Mouse (Mus musculus) thymus, adult 2 months (tissue): ENCODE results near the gene Ints13. TPM values are rescaled to one million over a fixed set of nuclear protein-coding genes. Genes with fewer than 3 reads are reported as not detected.

Source experiments
- DNase-seq: peaks from one replicate; pipeline ENCODE4 v3.0.0; 2021
- H3K27ac ChIP-seq: fragments of 200-500 bp; 2 replicates; pipeline ENCODE4 v1.5.1; 2012; ENCODE audit warnings: low read length, control low read depth; ENCODE audit not compliant: control insufficient read depth, insufficient read depth
- H3K27me3 ChIP-seq: fragments of 200-500 bp; 2 replicates; pipeline ENCODE4 v1.6.1; 2012; ENCODE audit warnings: mild to moderate bottlenecking, low read length, moderate library complexity, mixed read lengths; ENCODE audit not compliant: control insufficient read depth, insufficient read depth
- H3K36me3 ChIP-seq: fragments of 200-500 bp; 2 replicates; pipeline ENCODE4 v1.6.1; 2012; ENCODE audit warnings: mild to moderate bottlenecking, low read length, moderate library complexity; ENCODE audit not compliant: control insufficient read depth, insufficient read depth
- H3K4me1 ChIP-seq: fragments of 200-500 bp; replicated peaks from 2 replicates; pipeline ENCODE4 v1.6.1; 2012; ENCODE audit warnings: low read length; ENCODE audit not compliant: control insufficient read depth, insufficient read depth
- H3K4me3 ChIP-seq: fragments of 200-500 bp; 2 replicates; pipeline ENCODE4 v1.5.1; 2012; ENCODE audit warnings: mild to moderate bottlenecking, low read length, control low read depth, moderate library complexity; ENCODE audit not compliant: control insufficient read depth, insufficient read depth
- CTCF ChIP-seq: fragments of 200-500 bp; IDR thresholded peaks from 2 replicates; pipeline ENCODE4 v1.5.1; 2012; ENCODE audit warnings: mild to moderate bottlenecking, control low read depth, low read length, moderate library complexity, borderline replicate concordance; ENCODE audit not compliant: control insufficient read depth, poor library complexity, insufficient read depth; ENCODE audit errors: extremely low read depth
- POLR2A ChIP-seq: fragments of 200-500 bp; IDR thresholded peaks from 2 replicates; pipeline ENCODE4 v1.6.1; 2012; ENCODE audit warnings: mild to moderate bottlenecking, low read length, control low read depth, moderate library complexity; ENCODE audit not compliant: control insufficient read depth, poor library complexity, insufficient read depth; ENCODE audit errors: extremely low read depth
- WGBS: fragments of 180-500 bp; shearing (Covaris S2); methylation state at CpG from one replicate; pipeline ENCODE4 v1.1.7; 2018; 5-methylcytosine and 5-hydroxymethylcytosine counted together
- polyA plus RNA-seq: library from polyadenylated mRNA; depleted of rRNA; stranded (reverse); fragments of >200 nt; gene quantifications from 2 replicates; pipeline ENCODE4 v1.2.3, GENCODE M21; 2012; rRNA removed

Gene Ints13
- polyA plus RNA-seq, 1 experiment: 44.0 TPM

GRCm38 (mm10) chr6:146504459-146504858, 73.2 kb downstream of the Ints13 start:
- TF ChIP-seq POLR2A (no peak), CTCF (no peak)
- no peak overlapping the region for H3K4me3 ChIP-seq
- no peaks in the 10 kb centered on the region for H3K36me3 ChIP-seq
- WGBS: 90% methylated on average over 2 of the region's 2 CpGs
- no peak overlapping the region for H3K27ac ChIP-seq
- H3K27me3 ChIP-seq: no peaks in the 10 kb centered on the region
- H3K4me1 ChIP-seq: peaks cover 20% of the 10 kb centered on the region
- no peak for DNase-seq

- WGBS: 70% methylated on average over 3 of the region's 3 CpGs
- Histone ChIP-seq H3K27me3 (no peaks in the 10 kb centered on the region), H3K4me3 (peak overlapping the region; percentile 82), H3K27ac (no peak overlapping the region), H3K36me3 (no peaks in the 10 kb centered on the region), H3K4me1 (peaks cover 26% of the 10 kb centered on the region)
- TF ChIP-seq CTCF (no peak), POLR2A (no peak)
- DNase-seq: no peak
These were observed 74.8 kb downstream of the Ints13 start for GRCm38 (mm10) chr6:146502856-146503255.

GRCm38 (mm10) chr6:146501866-146502804, 75.5 kb downstream of the Ints13 start, which contains the start of gene Itpr2:
Gene Itpr2, minus strand, starts transcription at chr6:146502223.
- peak; percentile 88 for DNase-seq
- WGBS: 1% methylated on average over 70 of the region's 70 CpGs
- peaks cover 30% of the 10 kb centered on the region for H3K4me1 ChIP-seq

GRCm38 (mm10) chr6:146501316-146501865, 76.2 kb downstream of the Ints13 start:
- H3K27ac ChIP-seq: peak overlapping the region; percentile 82
- TF ChIP-seq POLR2A: no peak; the same call in 1 of the 2 replicates
- peak; percentile 10; the same call in 1 of the 2 replicates for TF ChIP-seq CTCF
- under 1% methylated on average over 30 of the region's 30 CpGs for WGBS
- peak; percentile 81 for DNase-seq
- peaks cover 30% of the 10 kb centered on the region for H3K4me1 ChIP-seq
- H3K4me3 ChIP-seq: peak overlapping the region; percentile 82
- no peaks in the 10 kb centered on the region for H3K27me3 ChIP-seq
- H3K36me3 ChIP-seq: no peaks in the 10 kb centered on the region

More at GRCm38 (mm10) chr6:146501866-146502804, 75.5 kb downstream of the Ints13 start, which contains the start of gene Itpr2:
- TF ChIP-seq POLR2A: peak; percentile 76
- TF ChIP-seq CTCF: peak; percentile 20; the same call in 1 of the 2 replicates
- Histone ChIP-seq H3K27me3 (no peaks in the 10 kb centered on the region), H3K4me3 (peak within 1 kb of the TSS; percentile 82), H3K36me3 (no peaks in the 10 kb centered on the region), H3K27ac (peak within 1 kb of the TSS; percentile 82)

- WGBS: 20% methylated on average over 5 of the region's 5 CpGs
- Histone ChIP-seq H3K36me3 (no peaks in the 10 kb centered on the region), H3K4me3 (peak overlapping the region; percentile 82), H3K27ac (peak overlapping the region; percentile 82), H3K4me1 (peaks cover 30% of the 10 kb centered on the region), H3K27me3 (no peaks in the 10 kb centered on the region)
- TF ChIP-seq CTCF (no peak), POLR2A (no peak)
- DNase-seq: no peak
These were observed 76.9 kb downstream of the Ints13 start for GRCm38 (mm10) chr6:146500771-146501170.

GRCm38 (mm10) chr6:146500206-146500605, 77.4 kb downstream of the Ints13 start:
- no peak for DNase-seq
- H3K27me3 ChIP-seq: no peaks in the 10 kb centered on the region
- peak overlapping the region; percentile 28 for H3K4me3 ChIP-seq
- H3K36me3 ChIP-seq: no peaks in the 10 kb centered on the region
- peaks cover 33% of the 10 kb centered on the region for H3K4me1 ChIP-seq
- peak overlapping the region; percentile 24; the same call in 1 of the 2 replicates for H3K27ac ChIP-seq
- WGBS: 63% methylated on average over 6 of the region's 6 CpGs
- TF ChIP-seq POLR2A (no peak), CTCF (no peak)

Other genes with a start within 250 kb of the Ints13 start
- 60.3 and 61.8 TPM in 2 replicates for gene Itpr2, start 75.6 kb downstream of the Ints13 start, polyA plus RNA-seq
- 156 and 184 TPM in 2 replicates for gene Fgfr1op2, start 632 bp downstream of the Ints13 start, polyA plus RNA-seq
- gene Med21, start 64.7 kb upstream of the Ints13 start, polyA plus RNA-seq: 35.4 and 38.8 TPM in 2 replicates
- gene Tm7sf3, start 65.0 kb upstream of the Ints13 start, polyA plus RNA-seq: 8.4 and 9.6 TPM in 2 replicates
- 3.5 and 3.8 TPM in 2 replicates for gene Stk38l, start 147.2 kb upstream of the Ints13 start, polyA plus RNA-seq
- gene Arntl2, start 218.2 kb upstream of the Ints13 start, polyA plus RNA-seq: 5.2 and 6.2 TPM in 2 replicates